Mouse (Mus musculus): Measurements from ENCODE around the gene Erich6.
A peak's percentile ranks its signal among the peaks of the same experiment; 100 is the strongest.

Erich6 gene

GRCm38 (mm10) chr3:58636406-58637295 lies at the start of gene Erich6:
Gene Erich6, minus strand, starts transcription at chr3:58637207.
- DNase-seq, result peak; percentile 22

DNA sequence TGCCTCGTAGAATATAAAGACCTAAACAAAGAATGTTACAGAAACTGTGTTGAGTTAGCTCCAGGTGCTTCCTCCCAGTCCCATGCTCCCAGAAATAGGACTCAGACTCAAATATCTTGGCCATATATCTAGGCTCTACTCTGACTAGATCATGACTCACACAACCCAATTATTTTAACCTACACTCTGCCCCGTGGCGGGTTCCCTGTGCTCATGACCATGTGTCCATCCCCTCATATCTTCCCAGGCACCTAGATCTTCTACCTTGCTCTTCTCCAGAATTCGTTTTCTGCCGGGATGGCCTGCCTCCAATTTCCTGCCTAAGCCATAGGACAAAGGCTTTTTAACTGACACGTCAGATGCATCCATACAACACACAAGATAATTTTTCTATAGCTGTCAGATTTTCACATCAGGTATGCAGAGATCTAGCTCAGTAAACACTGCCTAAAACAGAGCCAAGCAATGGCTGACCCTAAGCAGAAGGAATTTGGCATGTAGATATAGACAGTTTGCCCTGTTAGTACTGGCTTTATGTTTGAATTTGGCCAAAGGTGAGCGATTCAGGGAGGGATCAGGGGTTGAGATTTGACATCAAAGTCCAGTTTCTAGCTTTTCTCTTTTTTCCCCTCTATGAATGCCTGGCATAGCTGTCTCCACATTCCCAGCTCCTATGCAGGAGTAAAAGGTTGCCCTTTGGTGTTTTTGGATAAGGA lies 49.4 kb upstream of the Erich6 start:
- DNase-seq, result no peak

- DNase-seq, result no peak
Measured at GRCm38 (mm10) chr3:58685396-58685795, 48.4 kb upstream of the Erich6 start.

DNA sequence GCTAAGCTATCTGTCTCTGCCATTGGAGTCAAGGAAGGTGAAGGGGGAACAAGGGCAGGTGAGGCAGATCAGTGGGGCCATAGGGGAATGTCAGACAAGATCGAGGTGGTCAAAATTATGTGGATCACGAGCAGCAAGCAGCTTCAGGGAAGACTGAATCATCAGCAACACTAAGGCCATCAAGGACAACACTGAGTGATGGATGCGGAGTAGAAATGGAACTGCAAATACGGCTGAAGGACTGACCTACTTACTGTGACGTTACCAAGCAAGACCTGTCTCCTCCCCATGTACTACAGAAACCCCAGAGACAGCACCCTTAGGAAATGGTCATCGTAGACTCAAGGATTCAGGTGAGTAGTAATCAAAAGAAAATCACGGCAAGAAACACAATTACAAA lies 46.3 kb upstream of the Erich6 start:
- DNase-seq, result no peak

DNA sequence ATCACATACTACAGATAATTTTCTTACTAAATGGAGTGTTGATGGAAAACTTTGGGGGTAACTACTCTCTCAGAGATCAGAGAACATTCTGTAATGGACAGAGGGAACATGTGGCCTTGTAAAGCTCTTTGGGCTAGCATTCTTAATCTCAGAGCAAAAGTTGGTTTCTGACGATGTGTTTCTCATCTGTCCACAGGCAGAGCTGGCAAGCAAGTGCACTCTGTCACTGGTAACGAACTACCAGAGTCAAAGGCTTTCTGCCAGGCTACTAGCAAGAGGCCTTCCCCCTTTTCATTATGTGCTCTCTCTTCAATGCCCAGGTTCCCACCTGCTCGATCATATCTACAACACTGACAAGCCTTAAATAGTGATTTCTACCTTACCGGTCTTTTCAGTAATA lies 45.3 kb upstream of the Erich6 start:
- DNase-seq, result no peak

GRCm38 (mm10) chr3:58681831-58682230 lies 44.8 kb upstream of the Erich6 start:
- DNase-seq, result no peak

- DNase-seq, result no peak
Measured at GRCm38 (mm10) chr3:58680943-58681637, 44.1 kb upstream of the Erich6 start.

DNA sequence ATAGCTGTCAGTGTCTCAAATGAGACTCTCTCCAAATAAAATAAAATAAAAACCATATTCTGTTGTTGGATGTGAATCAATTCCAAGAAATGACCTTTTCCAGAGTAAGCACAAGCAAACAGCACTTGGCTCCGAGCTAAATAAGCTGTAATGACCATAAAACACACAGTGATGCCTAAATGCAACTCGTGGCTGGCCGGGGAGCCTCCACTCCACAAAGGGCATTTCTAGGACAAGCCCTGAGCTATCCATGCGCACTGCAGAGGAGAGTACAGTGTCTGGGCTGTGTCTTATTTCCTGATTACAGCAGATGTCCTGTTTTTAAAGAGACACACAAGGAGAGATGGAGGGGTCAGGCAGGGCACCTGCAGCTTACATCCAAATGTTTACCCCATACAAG lies 43.0 kb upstream of the Erich6 start:
- no peak for DNase-seq

DNA sequence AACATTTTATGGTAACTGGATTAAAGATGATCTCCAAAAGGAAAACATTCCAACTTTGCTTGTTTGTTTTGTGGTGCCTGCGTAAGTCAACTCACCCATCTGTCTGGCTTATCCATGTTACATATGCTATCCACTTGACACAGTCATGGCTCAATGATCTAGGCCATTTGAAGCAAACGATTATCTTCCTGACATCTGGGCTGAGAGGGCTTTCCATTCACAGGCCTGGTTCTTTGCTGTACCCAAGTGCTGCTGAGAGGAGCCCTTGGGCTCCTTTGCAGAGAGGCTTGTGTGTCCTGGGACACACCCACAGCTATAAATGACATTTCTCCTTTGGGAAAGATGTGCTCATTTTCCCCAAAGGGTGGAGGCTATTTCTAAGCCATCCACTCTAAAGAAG lies 41.9 kb upstream of the Erich6 start:
- no peak for DNase-seq

- DNase-seq, result no peak
Measured at GRCm38 (mm10) chr3:58678384-58678783, 41.4 kb upstream of the Erich6 start.

GRCm38 (mm10) chr3:58677615-58678014 lies 40.6 kb upstream of the Erich6 start:
- no peak for DNase-seq

GRCm38 (mm10) chr3:58673295-58673694 lies 36.3 kb upstream of the Erich6 start:
- no peak for DNase-seq

- DNase-seq, result no peak
Measured at GRCm38 (mm10) chr3:58672481-58673183, 35.6 kb upstream of the Erich6 start.

DNA sequence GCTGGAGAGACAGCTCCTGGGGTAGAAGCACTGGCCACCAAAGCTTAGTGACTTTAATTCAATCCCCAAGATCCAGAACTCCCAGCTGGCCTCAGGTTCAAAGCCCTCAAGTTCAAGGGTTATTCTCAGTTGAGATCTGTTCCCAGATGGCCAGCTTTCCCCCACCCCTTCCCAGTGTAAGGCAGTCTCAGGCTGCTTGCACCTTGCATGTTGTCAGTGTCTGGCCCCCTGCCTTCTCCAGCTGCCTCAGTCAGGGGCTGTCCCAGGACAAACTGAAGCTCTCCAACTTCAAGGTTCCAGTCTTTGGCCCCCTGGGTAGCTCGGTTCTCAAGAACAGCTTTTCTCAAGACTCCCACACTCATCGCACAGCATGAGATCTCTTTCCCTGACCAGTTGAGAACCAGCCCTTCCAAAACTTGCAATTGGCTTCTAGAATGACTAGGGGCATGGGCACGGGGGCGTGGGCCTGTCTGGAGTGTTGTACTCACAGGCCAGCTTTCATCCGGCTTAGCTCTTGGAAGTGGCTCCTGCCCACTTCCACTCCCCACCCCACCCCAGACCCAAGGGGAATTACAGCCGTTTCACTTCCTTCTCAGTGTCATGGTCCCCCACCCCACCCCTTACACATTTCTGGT lies 34.7 kb upstream of the Erich6 start:
- no peak for DNase-seq

DNA sequence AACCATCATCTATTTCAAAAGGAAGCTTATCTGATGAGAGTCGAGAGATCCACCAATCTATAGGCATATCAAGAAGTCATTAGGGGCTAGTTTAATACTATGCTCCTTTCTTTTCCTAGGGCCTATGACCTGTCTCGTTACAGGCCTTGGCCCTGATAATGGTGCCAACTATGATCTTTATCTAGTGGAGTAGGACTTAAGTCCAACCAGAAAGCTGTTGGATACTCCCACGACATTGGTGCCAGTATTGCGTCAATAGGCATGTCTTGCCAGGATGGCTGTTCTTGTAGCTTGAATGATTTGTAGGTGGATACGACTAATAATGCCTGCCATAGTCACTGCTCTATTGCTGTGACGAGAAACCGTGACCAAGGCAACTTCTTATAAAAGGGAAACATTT lies 27.0 kb upstream of the Erich6 start:
- DNase-seq, result no peak

DNA sequence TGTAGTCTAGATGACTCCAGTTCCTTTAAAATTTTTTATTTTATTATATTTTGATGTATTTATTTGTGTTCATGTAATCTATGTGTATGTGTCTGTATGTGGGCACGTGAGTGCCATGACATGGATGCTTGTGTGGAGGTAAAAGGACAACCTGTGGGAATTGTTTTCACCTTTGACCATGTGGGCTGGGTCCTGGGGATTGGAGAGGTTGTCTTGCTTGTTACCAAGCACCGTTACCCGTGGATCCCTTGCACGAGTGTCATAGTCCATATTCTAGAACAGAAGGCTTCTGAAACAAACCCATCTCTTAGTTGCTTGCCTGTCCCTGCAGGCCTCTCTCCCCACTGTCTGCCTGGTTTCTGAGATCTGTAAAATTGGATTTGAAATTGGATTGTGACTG lies 23.6 kb upstream of the Erich6 start:
- no peak for DNase-seq

DNA sequence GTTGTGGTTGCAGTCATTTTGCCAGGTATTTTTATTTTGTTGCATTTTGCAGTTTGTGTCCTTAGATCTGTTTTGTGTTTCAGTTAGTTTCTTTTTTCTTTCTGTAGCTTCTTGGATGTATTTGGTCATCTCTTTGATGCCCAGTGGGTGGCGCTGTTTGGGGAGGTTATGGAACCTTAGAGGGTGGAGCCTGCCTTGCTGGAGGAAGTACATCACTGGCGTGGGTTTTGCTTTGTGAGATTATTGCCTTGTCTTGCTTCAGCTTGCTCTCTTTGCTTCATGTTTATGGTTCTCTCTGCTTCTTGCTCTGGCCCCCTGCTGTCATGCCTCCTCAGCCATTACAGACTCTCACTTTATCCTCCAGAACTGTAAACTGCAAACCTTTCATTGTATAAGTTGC lies 20.3 kb upstream of the Erich6 start:
- no peak for DNase-seq

DNA sequence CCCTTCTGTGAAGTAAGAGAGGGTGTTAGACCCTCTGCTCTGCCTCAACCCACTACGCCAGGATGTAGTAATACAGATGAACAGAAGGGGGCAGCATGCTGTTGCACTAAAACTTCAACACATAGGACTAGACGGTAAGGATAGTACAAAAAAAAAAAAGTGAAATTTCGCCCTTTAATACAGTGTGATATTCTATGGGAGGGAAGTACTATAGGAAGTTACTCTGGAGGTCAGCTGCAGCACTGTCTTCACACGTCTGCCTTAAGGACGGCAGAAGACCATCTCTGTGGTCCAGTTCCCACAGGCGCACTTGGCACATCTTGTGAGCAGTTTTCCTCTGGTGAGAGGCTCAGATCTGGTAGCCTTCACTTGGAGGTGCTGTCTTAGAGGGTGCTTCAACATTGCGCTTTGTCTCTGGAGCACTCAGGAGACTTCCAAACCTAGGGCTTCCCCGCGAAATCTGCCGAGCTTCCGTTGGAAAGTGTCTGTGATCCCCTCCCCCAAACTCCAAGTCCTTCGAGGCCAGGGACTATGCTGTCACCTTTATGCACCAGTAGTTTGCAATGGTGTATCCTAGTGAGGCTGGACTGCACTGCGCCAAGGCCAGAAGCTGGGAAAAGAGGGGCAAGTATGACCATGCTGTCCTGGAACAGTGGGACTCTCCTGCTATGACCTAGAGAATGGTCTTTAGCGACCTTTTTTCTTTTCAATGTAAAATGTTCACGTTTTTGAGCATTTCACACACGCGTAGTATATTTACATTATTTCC lies 18.5 kb upstream of the Erich6 start:
- peak; percentile 73 for DNase-seq

DNA sequence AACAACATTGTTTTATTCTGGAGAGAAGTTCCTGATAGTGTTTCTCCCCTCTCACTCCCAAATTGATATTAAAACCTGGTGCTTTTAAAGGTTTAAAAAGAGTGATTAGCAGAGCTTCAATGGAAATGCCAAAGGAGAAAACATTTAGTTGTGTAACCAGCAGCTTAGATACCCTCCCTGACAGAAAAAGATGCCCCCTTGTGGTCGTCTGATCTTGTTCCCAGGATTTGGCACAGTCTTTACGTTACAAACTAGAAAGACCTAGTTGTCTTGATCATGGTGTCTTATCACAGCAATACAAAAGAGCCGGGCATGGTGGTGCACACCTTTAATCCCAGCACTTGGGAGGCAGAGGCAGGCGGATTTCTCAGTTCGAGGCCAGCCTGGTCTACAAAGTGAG lies 16.9 kb upstream of the Erich6 start:
- no peak for DNase-seq

DNA sequence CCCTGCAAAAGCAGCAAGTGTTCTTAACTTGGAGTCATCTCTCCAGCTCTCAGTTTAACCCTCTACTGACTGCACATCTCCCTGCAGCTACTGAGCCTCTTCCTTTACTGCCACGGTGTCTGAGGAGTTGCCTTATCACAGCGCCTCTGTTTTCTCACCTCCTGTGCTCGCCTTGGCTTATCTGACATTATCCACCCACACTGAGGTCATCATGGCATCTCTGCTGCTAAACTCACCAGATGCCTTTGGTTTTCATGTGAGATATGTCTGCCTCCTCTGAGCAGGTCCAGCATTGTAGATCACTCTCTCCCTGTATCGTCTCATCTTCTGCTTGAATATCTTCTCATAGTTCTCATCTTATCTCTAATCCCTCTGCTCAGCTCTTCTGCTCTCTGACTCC lies 13.3 kb upstream of the Erich6 start:
- no peak for DNase-seq

DNA sequence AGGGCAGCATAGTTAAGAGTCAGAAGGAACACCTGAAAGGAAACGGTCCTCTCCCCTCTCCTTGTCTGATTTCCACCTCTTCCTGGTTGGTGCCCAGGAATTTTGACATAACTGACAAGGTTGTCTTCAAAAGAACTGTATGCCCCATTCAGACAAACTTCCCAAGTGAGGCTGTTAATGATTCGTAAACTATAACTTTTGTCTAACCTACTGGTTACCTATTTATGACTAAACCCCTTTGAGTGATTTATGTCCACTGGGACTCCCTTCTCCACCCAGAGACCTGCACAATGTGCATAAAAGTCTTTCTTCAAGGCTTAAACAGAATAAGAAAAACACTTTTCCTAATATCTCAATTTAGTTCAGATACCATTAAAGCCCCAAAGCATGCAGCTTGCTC lies 10.2 kb upstream of the Erich6 start:
- no peak for DNase-seq

GRCm38 (mm10) chr3:58646180-58646579 lies 9.2 kb upstream of the Erich6 start:
- DNase-seq, result no peak

Measured in cerebellum, adult 8-10 months (tissue).